Mouse (Mus musculus) testis, adult 2 months (tissue): Measurements from ENCODE around the gene Sap30bp.

Experiments
- CTCF ChIP-seq: fragments of 200-500 bp; IDR thresholded peaks from 2 replicates; pipeline ENCODE4 v1.5.1; 2012; ENCODE audit warnings: low read depth, mild to moderate bottlenecking, inconsistent platforms, low read length, moderate library complexity; ENCODE audit not compliant: control insufficient read depth, insufficient read depth, insufficient replicate concordance
- POLR2A ChIP-seq: fragments of 200-500 bp; IDR thresholded peaks from 2 replicates; pipeline ENCODE4 v1.6.1; 2012; ENCODE audit warnings: low read depth, mild to moderate bottlenecking, inconsistent platforms, low read length, moderate library complexity; ENCODE audit not compliant: control insufficient read depth

DNA sequence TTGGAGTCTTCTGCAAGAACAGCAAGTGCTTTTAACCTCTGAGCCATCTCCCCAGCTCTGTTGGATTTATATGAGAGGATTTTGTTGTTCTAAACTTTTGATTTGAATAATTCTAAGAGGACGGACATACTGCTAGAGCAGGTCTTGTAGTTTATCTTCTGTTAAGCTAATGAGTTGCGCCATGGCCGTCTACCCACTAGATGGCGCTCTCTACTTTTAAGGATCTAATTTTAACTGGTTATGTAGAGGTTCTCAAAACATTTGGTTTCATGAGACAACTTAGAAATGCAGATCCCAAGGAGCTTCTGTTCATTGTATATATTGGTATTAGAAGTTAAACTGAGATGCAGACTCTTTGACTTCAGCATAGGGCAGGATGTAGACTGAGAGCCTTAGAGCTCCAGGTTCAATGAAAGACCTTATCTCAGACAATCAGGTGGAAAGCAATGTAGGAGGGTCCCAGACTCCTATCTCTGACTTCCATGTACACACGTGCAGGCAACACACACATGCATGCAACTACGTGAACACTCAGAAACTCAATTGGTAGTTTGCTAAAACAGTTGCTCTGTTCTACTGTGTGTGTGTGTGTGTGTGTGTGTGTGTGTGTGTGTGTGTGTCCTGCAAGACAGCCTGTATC, 6.7 kb downstream of the Sap30bp start:
- TF ChIP-seq CTCF (no peak), POLR2A (no peak)
